In genomic region chr10:75473411-75473810, GRCm38 (mm10) we compare ENCODE assay signal across 23 mouse cellular contexts. TPM values are rescaled to one million over a fixed set of nuclear protein-coding genes. Genes with fewer than 3 reads are reported as not detected.
DNase-seq lines count a peak whose midpoint lies in the region; ATAC-seq and TF ChIP-seq lines count a peak whose summit lies in the region.
"Had no signal": no experiment of that assay in that cellular context is flagged by ENCODE, and none has a peak within 500 bp of the region (broad histone marks: within the 10 kb centered on the region; RNA-seq: fewer than 3 reads in every experiment).

No protein-coding gene starts in this region.

- no peak for TF ChIP-seq POLR2A in MEL (IDR thresholded peaks at IDR 0.05; ENCODE audit: control insufficient read depth in 1 of 2, insufficient read depth in 1 of 2, low read depth in 1 of 2, low read length in 2 of 2, poor library complexity in 1 of 2)

- H3K9me3 ChIP-seq in midbrain, embryonic 11.5 days (ENCODE audit: control insufficient read depth, low read length): no peaks in the 10 kb centered on the region
- H3K9me3 ChIP-seq in midbrain, embryonic 14.5 days (ENCODE audit: control insufficient read depth, low read length): no peaks in the 10 kb centered on the region
- no peaks in the 10 kb centered on the region for H3K9me3 ChIP-seq in MEL (replicated peaks; ENCODE audit: insufficient read depth, low read length)
- no peaks in the 10 kb centered on the region for H3K9me3 ChIP-seq in limb, embryonic 10.5 days (replicated peaks)
- H3K9me3 ChIP-seq: forebrain, embryonic 15.5 days; liver, embryonic 15.5 days; midbrain, embryonic 10.5 days had no signal

- H3K79me2 ChIP-seq in MEL (ENCODE audit: control insufficient read depth, insufficient read depth, low read length, poor library complexity): no peaks in the 10 kb centered on the region

- WGBS in midbrain, embryonic 11.5 days: 70% methylated on average over 8 of the region's 8 CpGs
- 79% methylated on average over 8 of the region's 8 CpGs for WGBS in midbrain, embryonic 14.5 days
- WGBS in limb, embryonic 10.5 days: 64% methylated on average over 8 of the region's 8 CpGs

- H3K36me3 ChIP-seq in midbrain, embryonic 11.5 days (ENCODE audit: control insufficient read depth, insufficient read depth, low read length): no peaks in the 10 kb centered on the region
- no peaks in the 10 kb centered on the region for H3K36me3 ChIP-seq in midbrain, embryonic 14.5 days (ENCODE audit: control insufficient read depth, insufficient read depth, low read length)
- no peaks in the 10 kb centered on the region for H3K36me3 ChIP-seq in MEL (ENCODE audit: control insufficient read depth in 1 of 2, insufficient read depth in 2 of 2, low read length in 2 of 2)
- no peaks in the 10 kb centered on the region for H3K36me3 ChIP-seq in limb, embryonic 10.5 days
- H3K36me3 ChIP-seq: forebrain, embryonic 15.5 days; liver, embryonic 15.5 days; midbrain, embryonic 10.5 days had no signal

- no peak for TF ChIP-seq RAD21 in MEL (IDR thresholded peaks at IDR 0.05; ENCODE audit: low read depth, low read length)

- no peak overlapping the region for H3K9ac ChIP-seq in midbrain, embryonic 11.5 days (ENCODE audit: low read length)
- no peak overlapping the region for H3K9ac ChIP-seq in midbrain, embryonic 14.5 days (replicated peaks; ENCODE audit: low read length)
- no peak overlapping the region for H3K9ac ChIP-seq in MEL (ENCODE audit: control insufficient read depth, low read depth, low read length, poor library complexity, severe bottlenecking)
- H3K9ac ChIP-seq: forebrain, embryonic 15.5 days; hindbrain, embryonic 14.5 days; liver, embryonic 15.5 days had no signal

- no peak for TF ChIP-seq CTCF in MEL (IDR thresholded peaks at IDR 0.05 in 2 of 3, conservative IDR thresholded peaks at IDR 0.05 in 1 of 3; ENCODE audit: control insufficient read depth in 1 of 3, insufficient read depth in 1 of 3, low read depth in 2 of 3, low read length in 3 of 3, poor library complexity in 1 of 3, severe bottlenecking in 1 of 3)

- ATAC-seq in midbrain, embryonic 11.5 days (ENCODE audit: low FRiP score): no peak
- ATAC-seq in midbrain, embryonic 14.5 days (ENCODE audit: low FRiP score, low TSS enrichment): no peak
- ATAC-seq in common myeloid progenitor, adult 5-6 weeks (replicated peaks; ENCODE audit: low read depth, poor library complexity, severe bottlenecking): peak; percentile 99
- ATAC-seq in monocyte, adult 5-6 weeks (replicated peaks; ENCODE audit: insufficient number of reproducible peaks, low FRiP score, low TSS enrichment, poor library complexity, severe bottlenecking): peak; percentile 91
- ATAC-seq: forebrain, embryonic 15.5 days had no signal

- H3K27ac ChIP-seq in midbrain, embryonic 11.5 days (ENCODE audit: low read depth, low read length): no peak overlapping the region
- no peak overlapping the region for H3K27ac ChIP-seq in midbrain, embryonic 14.5 days (replicated peaks; ENCODE audit: low read depth, low read length)
- no peak overlapping the region for H3K27ac ChIP-seq in MEL (ENCODE audit: control insufficient read depth, low read depth, low read length)
- no peak overlapping the region for H3K27ac ChIP-seq in limb, embryonic 10.5 days
- H3K27ac ChIP-seq: forebrain, embryonic 15.5 days; hindbrain, embryonic 14.5 days; liver, embryonic 15.5 days; midbrain, embryonic 10.5 days had no signal

- no peak overlapping the region for H3K4me2 ChIP-seq in midbrain, embryonic 11.5 days
- no peak overlapping the region for H3K4me2 ChIP-seq in midbrain, embryonic 14.5 days (ENCODE audit: low read length)
- H3K4me2 ChIP-seq: forebrain, embryonic 15.5 days; heart, embryonic 11.5 days; hindbrain, embryonic 14.5 days; liver, embryonic 15.5 days had no signal

- no peaks in the 10 kb centered on the region for H3K4me1 ChIP-seq in midbrain, embryonic 11.5 days (ENCODE audit: control insufficient read depth, insufficient read depth, low read length)
- peaks cover 5% of the 10 kb centered on the region; the same call in 1 of the 2 replicates for H3K4me1 ChIP-seq in midbrain, embryonic 14.5 days (ENCODE audit: control insufficient read depth, insufficient read depth, low read length)
- H3K4me1 ChIP-seq in MEL (ENCODE audit: control insufficient read depth in 1 of 2, insufficient read depth in 2 of 2, low read length in 2 of 2): no peaks in the 10 kb centered on the region
- 0 out of 2 replicates have a peak, but pooled peaks cover 6% of the 10 kb centered on the region for H3K4me1 ChIP-seq in limb, embryonic 10.5 days

- no peak for TF ChIP-seq EP300 in MEL (IDR thresholded peaks at IDR 0.05; ENCODE audit: low read depth in 1 of 2, low read length in 2 of 2)

- peak; percentile 41 for DNase-seq in midbrain, embryonic 11.5 days (ENCODE audit: low spot score, missing footprints)
- no peak for DNase-seq in midbrain, embryonic 14.5 days
- peak; percentile 61 for DNase-seq in MEL (ENCODE audit: low read depth, low spot score)
- no peak for DNase-seq in kidney, adult 9 months
- DNase-seq in limb, embryonic 10.5 days (ENCODE audit: low spot score): no peak
- DNase-seq in kidney, adult 8-10 months: no peak
- DNase-seq: adrenal gland, adult 8-10 months; cerebellum, adult 9-10 months; embryo, embryonic 11 days; gastrocnemius, postnatal 36 days; heart, postnatal 14 days; kidney, postnatal 36 days; layer of hippocampus, adult 9-11 months; right cerebral cortex, postnatal 25 days; thymus, postnatal 4 days had no signal

- H3K4me3 ChIP-seq in midbrain, embryonic 11.5 days (ENCODE audit: low read depth, low read length): no peak overlapping the region
- no peak overlapping the region for H3K4me3 ChIP-seq in midbrain, embryonic 14.5 days (replicated peaks; ENCODE audit: low read depth, low read length)
- no peak overlapping the region for H3K4me3 ChIP-seq in MEL (ENCODE audit: control insufficient read depth in 1 of 2, insufficient read depth in 1 of 2, low read depth in 2 of 2, low read length in 2 of 2)
- H3K4me3 ChIP-seq in limb, embryonic 10.5 days: no peak overlapping the region
- H3K4me3 ChIP-seq: forebrain, embryonic 15.5 days; liver, embryonic 15.5 days; midbrain, embryonic 10.5 days; myocyte had no signal

- no peaks in the 10 kb centered on the region for H3K27me3 ChIP-seq in midbrain, embryonic 11.5 days (ENCODE audit: control insufficient read depth, insufficient read depth, low read length)
- H3K27me3 ChIP-seq in midbrain, embryonic 14.5 days (ENCODE audit: control insufficient read depth, insufficient read depth, low read length): no peaks in the 10 kb centered on the region
- no peaks in the 10 kb centered on the region for H3K27me3 ChIP-seq in MEL (ENCODE audit: control insufficient read depth in 1 of 2, insufficient read depth in 2 of 2, low read length in 2 of 2)
- no peaks in the 10 kb centered on the region for H3K27me3 ChIP-seq in limb, embryonic 10.5 days (ENCODE audit: low read depth, poor library complexity, severe bottlenecking)
- H3K27me3 ChIP-seq: forebrain, embryonic 15.5 days; liver, embryonic 15.5 days had no signal

TF ChIP-seq in MEL, 35 proteins besides CTCF, POLR2A, EP300 and RAD21:
- TF ChIP-seq MEF2A (IDR thresholded peaks at IDR 0.05; ENCODE audit: extremely low read depth, insufficient replicate concordance, low read depth, low read length, poor library complexity, severe bottlenecking) (no peak), POLR2AphosphoS2 (IDR thresholded peaks at IDR 0.05; ENCODE audit: low read length) (no peak), ZMIZ1 (IDR thresholded peaks at IDR 0.05; ENCODE audit: low read depth, low read length) (no peak), ZNF384 (IDR thresholded peaks at IDR 0.05; ENCODE audit: low read depth, low read length) (no peak), MXI1 (IDR thresholded peaks at IDR 0.05; ENCODE audit: low read depth, low read length) (no peak), CHD1 (IDR thresholded peaks at IDR 0.05; ENCODE audit: low read depth, low read length) (no peak), ZKSCAN1 (IDR thresholded peaks at IDR 0.05; ENCODE audit: low read depth, low read length) (no peak), CHD2 (IDR thresholded peaks at IDR 0.05; ENCODE audit: low read length) (no peak), MYC (IDR thresholded peaks at IDR 0.05; ENCODE audit: low read depth, low read length) (no peak), MAZ (IDR thresholded peaks at IDR 0.05; ENCODE audit: low read depth, low read length) (no peak), NRF1 (IDR thresholded peaks at IDR 0.05; ENCODE audit: insufficient read depth, low read depth, low read length, poor library complexity, severe bottlenecking) (no peak), NELFE (IDR thresholded peaks at IDR 0.05; ENCODE audit: low read depth, low read length) (no peak), MAFK (IDR thresholded peaks at IDR 0.05; ENCODE audit: borderline replicate concordance, low read depth, low read length) (no peak), UBTF (IDR thresholded peaks at IDR 0.05; ENCODE audit: borderline replicate concordance, insufficient read depth, low read depth, low read length) (no peak), SIN3A (IDR thresholded peaks at IDR 0.05; ENCODE audit: low read length) (no peak), TAL1 (IDR thresholded peaks at IDR 0.05; ENCODE audit: low read length) (no peak)

RNA-seq across cellular contexts. Expression of gene Snrpd3, which starts 43.9 kb away (rescaled TPM):
- 199 and 208 TPM in 2 replicates for polyA plus RNA-seq in midbrain, embryonic 11.5 days (2014; fragmentation: Nextera tagmentation; extraction: Ambion mirVana)
- polyA plus RNA-seq in midbrain, embryonic 14.5 days (2014; fragmentation: Nextera tagmentation; extraction: Ambion mirVana): 126 and 140 TPM in 2 replicates
- total RNA-seq in MEL (2012; rRNA removed): 155 TPM in 2 replicates
- polyA plus RNA-seq in MEL (2012; ENCODE audit: insufficient read depth in 1 of 2, insufficient read length in 2 of 2, low read depth in 1 of 2, low replicate concordance in 2 of 2, missing spikeins in 1 of 2): 100 to 1,000 TPM in 1 of 2 experiments, not detected in 1; 643 TPM
- total RNA-seq in common myeloid progenitor, adult 5-6 weeks (2017): 82.7 and 123 TPM in 2 replicates
- total RNA-seq in monocyte, adult 5-6 weeks (2017): 46.3 to 64.6 TPM (median 59.6 TPM) in 3 replicates
- polyA plus RNA-seq in limb, embryonic 10.5 days (2016; fragmentation: Nextera tagmentation; extraction: Ambion mirVana): 255 and 295 TPM in 2 replicates

RNA-seq across cellular contexts. Expression of gene Gucd1, which starts 44.4 kb away (rescaled TPM):
- polyA plus RNA-seq in midbrain, embryonic 11.5 days (2014; fragmentation: Nextera tagmentation; extraction: Ambion mirVana): 27.8 and 36.0 TPM in 2 replicates
- 22.4 and 31.5 TPM in 2 replicates for polyA plus RNA-seq in midbrain, embryonic 14.5 days (2014; fragmentation: Nextera tagmentation; extraction: Ambion mirVana)
- 17.7 and 18.7 TPM in 2 replicates for total RNA-seq in MEL (2012; rRNA removed)
- polyA plus RNA-seq in MEL (2012; ENCODE audit: insufficient read depth in 1 of 2, insufficient read length in 2 of 2, low read depth in 1 of 2, low replicate concordance in 2 of 2, missing spikeins in 1 of 2): 10 to 100 TPM in 1 of 2 experiments, not detected in 1; 30.7 TPM
- total RNA-seq in common myeloid progenitor, adult 5-6 weeks (2017): 11.5 and 13.3 TPM in 2 replicates
- total RNA-seq in monocyte, adult 5-6 weeks (2017): 49.4 to 66.8 TPM (median 54.5 TPM) in 3 replicates
- 26.1 and 32.3 TPM in 2 replicates for polyA plus RNA-seq in limb, embryonic 10.5 days (2016; fragmentation: Nextera tagmentation; extraction: Ambion mirVana)

Comparison
In these comparisons a context has a peak if more than half of its experiments do, and no peak if none do; other contexts are left out.
1. DNase-seq: peak in midbrain, embryonic 11.5 days (single experiment) and MEL (single experiment); none in midbrain, embryonic 14.5 days (single experiment), kidney, adult 9 months (single experiment), limb, embryonic 10.5 days (single experiment) and kidney, adult 8-10 months (0 of 2).
2. ATAC-seq: peak in common myeloid progenitor, adult 5-6 weeks (single experiment) and monocyte, adult 5-6 weeks (single experiment); none in midbrain, embryonic 11.5 days (single experiment) and midbrain, embryonic 14.5 days (single experiment).